Mouse (Mus musculus) midbrain, embryonic 10.5 days (tissue): Measurements from ENCODE around the gene Cpsf6. TPM values are rescaled to one million over a fixed set of nuclear protein-coding genes. Genes with fewer than 3 reads are reported as not detected.

Source experiments
- DNase-seq: peaks from one replicate; pipeline ENCODE4 v3.0.0-alpha.2; 2017; ENCODE audit warnings: low spot score
- H3K27ac ChIP-seq: fragments of 300-500 bp; sonication (generic); replicated peaks from 2 replicates; pipeline ENCODE4 v1.5.1; 2016; ENCODE audit warnings: mild to moderate bottlenecking
- H3K27me3 ChIP-seq: fragments of 300-500 bp; sonication (generic); 2 replicates; pipeline ENCODE4 v1.6.1; 2016; ENCODE audit warnings: low read depth, mild to moderate bottlenecking; ENCODE audit not compliant: poor library complexity, severe bottlenecking
- H3K36me3 ChIP-seq: fragments of 300-500 bp; sonication (generic); 2 replicates; pipeline ENCODE4 v1.6.1; 2016; ENCODE audit warnings: mild to moderate bottlenecking, moderate library complexity
- H3K4me1 ChIP-seq: fragments of 300-500 bp; sonication (generic); 2 replicates; pipeline ENCODE4 v1.6.1; 2016
- H3K4me3 ChIP-seq: fragments of 300-500 bp; sonication (generic); 2 replicates; pipeline ENCODE4 v1.5.1; 2016; ENCODE audit warnings: mild to moderate bottlenecking, moderate library complexity
- H3K9me3 ChIP-seq: fragments of 300-500 bp; sonication (generic); replicated peaks from 2 replicates; pipeline ENCODE4 v1.6.1; 2016; ENCODE audit warnings: mild to moderate bottlenecking
- WGBS: fragments of 180-500 bp; shearing (Covaris S2); methylation state at CpG from one replicate; pipeline ENCODE4 v1.1.7; 2016; 5-methylcytosine and 5-hydroxymethylcytosine counted together
- polyA plus RNA-seq: library from polyadenylated mRNA; unstranded; fragments of >200 nt; fragmentation: Nextera tagmentation; extraction: Ambion mirVana; gene quantifications from 2 replicates; pipeline ENCODE4 v1.2.1, GENCODE M21; 2016

Gene Cpsf6
- polyA plus RNA-seq, 1 experiment from 2014 or later, result 222 TPM

GRCm38 (mm10) chr10:117410481-117411048 is 30.8 kb upstream of the Cpsf6 start:
- H3K9me3 ChIP-seq, result no peaks in the 10 kb centered on the region

GRCm38 (mm10) chr10:117409373-117410354 is 29.8 kb upstream of the Cpsf6 start:
- Histone ChIP-seq H3K4me3 (no peak overlapping the region), H3K4me1 (peaks cover 29% of the 10 kb centered on the region), H3K27me3 (peaks cover 3% of the 10 kb centered on the region; the same call in 1 of the 2 replicates), H3K9me3 (no peaks in the 10 kb centered on the region), H3K36me3 (no peaks in the 10 kb centered on the region), H3K27ac (no peak overlapping the region)
- no peak for DNase-seq
- WGBS, result 71% methylated on average over 21 of the region's 21 CpGs

More at GRCm38 (mm10) chr10:117410481-117411048, 30.8 kb upstream of the Cpsf6 start:
- H3K27ac ChIP-seq, result peak overlapping the region; percentile 23; the same call in 1 of the 2 replicates
- no peak overlapping the region for H3K4me3 ChIP-seq
- peaks cover 29% of the 10 kb centered on the region for H3K4me1 ChIP-seq
- 78% methylated on average over 6 of the region's 6 CpGs for WGBS
- peaks cover 3% of the 10 kb centered on the region; the same call in 1 of the 2 replicates for H3K27me3 ChIP-seq
- no peaks in the 10 kb centered on the region for H3K36me3 ChIP-seq
- DNase-seq, result no peak

- H3K4me1 ChIP-seq, result peaks cover 29% of the 10 kb centered on the region
- no peak overlapping the region for H3K4me3 ChIP-seq
- no peak overlapping the region for H3K27ac ChIP-seq
- no peak for DNase-seq
- WGBS, result 90% methylated on average over 7 of the region's 7 CpGs
- no peaks in the 10 kb centered on the region for H3K36me3 ChIP-seq
- H3K9me3 ChIP-seq, result no peaks in the 10 kb centered on the region
- peaks cover 3% of the 10 kb centered on the region; the same call in 1 of the 2 replicates for H3K27me3 ChIP-seq
Observed at GRCm38 (mm10) chr10:117408545-117409372, 28.9 kb upstream of the Cpsf6 start.

DNA sequence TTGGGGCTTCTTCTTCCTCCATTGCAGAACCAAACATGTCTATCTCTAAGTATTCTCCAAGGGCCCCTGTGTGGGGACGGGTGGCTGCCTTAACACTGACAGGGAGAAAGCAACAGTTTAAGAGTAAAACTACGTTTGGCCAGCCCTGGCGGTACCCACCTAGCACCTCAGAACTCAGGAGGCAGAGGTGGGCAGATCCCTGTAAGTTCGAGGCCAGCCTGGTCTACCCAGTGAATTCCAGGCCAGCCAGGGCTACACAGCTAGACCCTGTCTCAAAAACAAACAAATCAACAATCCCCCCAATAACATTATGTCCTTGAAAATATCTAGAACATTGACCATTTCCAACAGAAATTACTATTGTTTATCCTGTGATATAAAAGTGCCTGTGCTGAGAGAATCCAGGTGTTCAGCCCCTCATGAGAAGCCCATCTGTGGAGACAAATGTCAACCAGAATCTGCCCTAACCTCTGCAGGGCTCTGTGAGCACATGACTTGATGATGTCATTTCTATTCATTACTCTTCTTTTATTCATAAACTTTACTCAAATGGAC is 28.0 kb upstream of the Cpsf6 start:
- WGBS, result 82% methylated on average over 4 of the region's 4 CpGs
- Histone ChIP-seq H3K27me3 (peaks cover 3% of the 10 kb centered on the region; the same call in 1 of the 2 replicates), H3K27ac (no peak overlapping the region), H3K36me3 (no peaks in the 10 kb centered on the region), H3K4me3 (no peak overlapping the region), H3K9me3 (no peaks in the 10 kb centered on the region), H3K4me1 (peaks cover 29% of the 10 kb centered on the region)
- DNase-seq, result no peak

- Histone ChIP-seq H3K27me3 (no peaks in the 10 kb centered on the region), H3K36me3 (no peaks in the 10 kb centered on the region), H3K9me3 (no peaks in the 10 kb centered on the region), H3K4me3 (no peak overlapping the region), H3K27ac (no peak overlapping the region), H3K4me1 (peaks cover 26% of the 10 kb centered on the region)
- WGBS, result 92% methylated on average over 8 of the region's 8 CpGs
- DNase-seq, result no peak
Observed at GRCm38 (mm10) chr10:117406843-117407733, 27.3 kb upstream of the Cpsf6 start.

GRCm38 (mm10) chr10:117406283-117406588 is 26.4 kb upstream of the Cpsf6 start:
- H3K36me3 ChIP-seq, result no peaks in the 10 kb centered on the region
- no peaks in the 10 kb centered on the region for H3K27me3 ChIP-seq
- WGBS, result 88% methylated on average over 5 of the region's 5 CpGs
- H3K27ac ChIP-seq, result no peak overlapping the region
- no peaks in the 10 kb centered on the region for H3K9me3 ChIP-seq
- DNase-seq, result no peak
- peaks cover 17% of the 10 kb centered on the region for H3K4me1 ChIP-seq
- H3K4me3 ChIP-seq, result no peak overlapping the region

DNA sequence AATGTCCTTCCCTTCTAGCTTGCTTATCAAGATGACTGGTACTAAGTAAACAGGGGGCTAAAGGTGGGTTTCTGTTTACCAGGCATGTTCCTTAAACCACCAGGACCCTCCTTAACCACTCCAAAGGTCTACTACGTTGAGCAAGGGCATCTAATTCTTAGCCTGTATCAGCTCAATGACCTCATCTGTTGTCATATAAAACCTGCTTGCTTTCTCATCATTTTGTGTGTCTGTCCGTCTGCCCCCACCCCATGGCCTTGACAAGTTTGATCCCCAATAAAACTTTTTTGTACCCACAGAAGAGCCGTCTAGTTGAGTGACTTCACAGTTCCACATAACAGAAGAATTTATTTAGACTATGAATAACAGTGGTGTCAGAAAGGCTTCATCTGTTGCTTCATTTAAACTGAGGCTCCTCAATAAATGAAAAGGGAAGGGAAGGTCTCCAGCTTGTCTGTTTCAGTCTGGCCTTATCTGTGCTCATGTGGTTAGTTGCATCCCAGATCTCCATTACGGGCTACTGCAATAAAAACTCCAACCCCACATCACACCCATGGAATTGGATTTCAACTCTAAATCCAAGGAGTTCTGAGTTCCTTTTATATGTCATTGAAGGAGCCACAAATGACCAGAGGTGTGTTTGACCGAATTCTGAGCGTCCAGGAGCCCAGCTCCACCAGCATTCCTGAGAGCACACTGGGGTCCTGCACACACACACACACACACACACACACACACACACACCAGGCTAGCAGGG is 25.9 kb upstream of the Cpsf6 start:
- Histone ChIP-seq H3K27ac (no peak overlapping the region), H3K9me3 (no peaks in the 10 kb centered on the region), H3K4me1 (peaks cover 12% of the 10 kb centered on the region), H3K36me3 (no peaks in the 10 kb centered on the region), H3K4me3 (no peak overlapping the region), H3K27me3 (no peaks in the 10 kb centered on the region)
- no peak for DNase-seq
- WGBS, result 89% methylated on average over 6 of the region's 6 CpGs

- no peak overlapping the region for H3K27ac ChIP-seq
- H3K9me3 ChIP-seq, result no peaks in the 10 kb centered on the region
- no peak overlapping the region for H3K4me3 ChIP-seq
- 94% methylated on average over 6 of the region's 6 CpGs for WGBS
- no peaks in the 10 kb centered on the region for H3K27me3 ChIP-seq
- no peaks in the 10 kb centered on the region for H3K36me3 ChIP-seq
- 0 out of 2 replicates have a peak, but pooled peaks cover 3% of the 10 kb centered on the region for H3K4me1 ChIP-seq
- DNase-seq, result no peak
Observed at GRCm38 (mm10) chr10:117404384-117404783, 24.6 kb upstream of the Cpsf6 start.

DNA sequence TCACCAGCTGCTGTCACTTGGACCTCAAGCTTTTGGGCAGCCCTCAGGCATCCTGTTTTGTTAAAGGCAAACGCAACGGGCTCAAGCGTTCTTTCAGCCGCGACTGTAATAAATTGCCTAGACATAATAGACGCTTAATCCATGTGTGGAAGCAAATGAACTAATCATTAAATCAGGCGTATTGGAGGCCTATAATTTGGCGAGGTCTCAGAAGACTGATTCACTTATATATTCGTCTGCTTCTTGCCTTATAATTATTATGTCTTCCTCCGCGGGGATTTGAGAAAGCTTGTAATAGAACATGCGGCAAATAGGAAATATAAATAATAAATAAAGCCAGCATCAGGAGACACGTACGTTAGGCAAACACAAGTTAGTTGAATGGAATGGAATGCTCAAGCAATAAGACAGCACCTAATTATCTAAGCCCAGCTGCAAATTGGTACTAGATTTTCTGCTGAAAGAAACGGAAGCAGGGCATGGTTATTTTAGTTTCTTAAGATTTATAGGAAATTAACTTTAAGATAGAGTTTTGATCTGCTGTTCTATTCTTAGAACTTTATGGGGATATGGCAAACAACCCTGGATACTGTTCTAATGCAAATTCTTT is 23.6 kb upstream of the Cpsf6 start:
- no peaks in the 10 kb centered on the region for H3K36me3 ChIP-seq
- H3K9me3 ChIP-seq, result no peaks in the 10 kb centered on the region
- WGBS, result 85% methylated on average over 15 of the region's 15 CpGs
- no peak overlapping the region for H3K27ac ChIP-seq
- H3K4me3 ChIP-seq, result no peak overlapping the region
- 0 out of 2 replicates have a peak, but pooled peaks cover 3% of the 10 kb centered on the region for H3K4me1 ChIP-seq
- H3K27me3 ChIP-seq, result no peaks in the 10 kb centered on the region
- DNase-seq, result no peak

DNA sequence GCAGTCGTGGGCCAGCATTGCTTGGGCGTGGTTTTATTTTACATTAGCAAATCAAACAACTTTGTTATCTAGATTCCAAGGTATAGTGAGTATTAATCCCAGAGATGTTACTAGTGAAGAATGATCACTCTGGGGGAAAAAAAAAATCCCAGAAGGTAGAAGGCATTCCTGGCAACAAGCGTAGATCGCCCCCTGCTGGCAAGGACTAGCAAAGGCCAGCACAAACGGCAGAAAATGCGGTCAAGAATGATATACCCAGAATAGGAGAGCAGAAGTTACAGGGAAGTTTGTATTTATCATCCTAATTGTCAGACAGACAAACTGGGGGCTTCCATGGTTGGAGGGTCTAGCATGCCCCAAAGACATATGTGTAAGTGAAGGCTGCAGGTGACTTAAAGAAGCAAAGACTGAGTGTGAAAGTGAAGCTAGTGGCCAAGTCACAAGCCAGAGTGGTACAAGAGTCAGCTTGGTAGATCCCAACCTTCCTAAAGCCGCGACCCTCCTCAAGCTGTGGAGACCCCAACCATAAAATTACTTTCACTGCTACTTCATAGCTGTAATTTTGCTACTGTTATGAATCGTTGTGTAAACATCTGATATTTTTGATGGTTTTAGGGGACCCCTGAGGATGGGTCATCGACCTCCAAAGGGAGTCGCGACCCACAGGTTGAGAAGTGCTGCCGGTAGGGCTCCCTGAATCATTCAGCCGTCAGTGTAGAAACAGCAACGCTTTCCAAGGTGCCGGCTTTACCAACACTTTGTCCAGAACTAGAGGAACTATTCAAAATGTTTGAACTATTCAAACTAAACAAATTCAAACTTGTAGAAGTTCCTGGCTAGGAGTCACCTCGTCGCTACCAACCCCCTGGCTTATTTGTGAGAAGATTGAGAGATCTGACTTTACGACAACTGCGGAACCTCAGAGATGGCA is 22.9 kb upstream of the Cpsf6 start:
- no peak overlapping the region for H3K4me3 ChIP-seq
- DNase-seq, result peak; percentile 41
- no peaks in the 10 kb centered on the region for H3K9me3 ChIP-seq
- WGBS, result 78% methylated on average over 20 of the region's 20 CpGs
- H3K27ac ChIP-seq, result no peak overlapping the region
- H3K36me3 ChIP-seq, result no peaks in the 10 kb centered on the region
- H3K27me3 ChIP-seq, result no peaks in the 10 kb centered on the region
- 0 out of 2 replicates have a peak, but pooled peaks cover 3% of the 10 kb centered on the region for H3K4me1 ChIP-seq
